Mouse (Mus musculus): ENCODE measurements around the gene Psmd11. TPM values are rescaled to one million over a fixed set of nuclear protein-coding genes. Genes with fewer than 3 reads are reported as not detected.

The Psmd11 gene
- polyA plus RNA-seq, 1 experiment from 2014 or later, result 293 TPM

DNA sequence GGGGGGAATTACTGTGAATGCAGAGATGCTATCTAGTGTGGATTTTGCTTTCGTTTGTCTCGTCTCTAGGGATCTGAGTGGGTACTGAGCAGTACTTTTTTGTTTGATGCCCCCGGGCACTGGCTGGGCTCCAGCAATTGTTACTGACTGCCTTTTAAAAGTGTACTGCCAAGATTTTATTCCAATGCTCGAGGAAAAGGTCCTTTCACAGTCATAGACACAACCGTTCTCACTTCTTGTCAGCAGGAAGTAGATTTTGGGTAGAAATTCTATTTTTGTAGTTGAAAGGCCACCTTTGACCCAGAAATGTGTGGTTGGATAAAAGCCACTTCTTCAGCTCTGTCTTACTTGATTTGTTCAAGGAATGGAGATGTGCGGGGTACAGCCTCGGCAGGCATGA is 85.4 kb downstream of the Psmd11 start:
- 45% methylated on average over 7 of the region's 7 CpGs for WGBS
- no peak overlapping the region for H3K4me3 ChIP-seq
- H3K27ac ChIP-seq (replicated peaks), result no peak overlapping the region
- peaks cover 43% of the 10 kb centered on the region for H3K4me1 ChIP-seq (replicated peaks)
- no peak for ATAC-seq (ENCODE audit: low read depth)
- H3K36me3 ChIP-seq, result no peaks in the 10 kb centered on the region
- no peak overlapping the region for H3K4me2 ChIP-seq
- H3K27me3 ChIP-seq, result peaks cover 17% of the 10 kb centered on the region
- no peak overlapping the region for H3K9ac ChIP-seq
- H3K9me3 ChIP-seq, result no peaks in the 10 kb centered on the region

GRCm38 (mm10) chr11:80515346-80515745 is 86.9 kb downstream of the Psmd11 start:
- ATAC-seq (ENCODE audit: low read depth), result no peak
- H3K27ac ChIP-seq (replicated peaks), result no peak overlapping the region

DNA sequence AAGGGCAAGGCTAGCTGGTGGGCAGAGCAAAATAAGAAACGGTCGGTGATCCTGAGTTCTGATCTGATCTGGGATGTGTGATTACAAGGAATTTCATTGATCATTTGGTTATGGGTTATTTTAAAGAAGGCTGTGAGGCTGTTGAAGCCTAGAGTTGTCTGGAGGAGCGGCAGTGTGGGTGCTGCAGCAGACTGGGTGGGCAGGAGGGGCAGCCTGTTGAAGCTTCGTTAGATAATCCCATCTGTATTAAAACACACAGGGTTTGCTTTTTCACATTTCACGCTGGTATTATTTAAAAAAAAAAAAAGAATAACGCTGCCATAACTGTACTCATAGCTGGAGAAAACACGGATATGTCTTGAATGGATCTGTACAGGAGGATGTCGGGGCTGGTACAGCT is 87.5 kb downstream of the Psmd11 start:
- no peak overlapping the region for H3K4me2 ChIP-seq
- H3K36me3 ChIP-seq, result no peaks in the 10 kb centered on the region
- no peak overlapping the region for H3K27ac ChIP-seq (replicated peaks)
- no peak overlapping the region for H3K9ac ChIP-seq
- no peak for ATAC-seq (ENCODE audit: low read depth)
- no peaks in the 10 kb centered on the region for H3K9me3 ChIP-seq
- H3K4me3 ChIP-seq, result no peak overlapping the region
- H3K27me3 ChIP-seq, result peaks cover 8% of the 10 kb centered on the region; the same call in 1 of the 2 replicates
- 89% methylated on average over 8 of the region's 8 CpGs for WGBS
- H3K4me1 ChIP-seq (replicated peaks), result peaks cover 48% of the 10 kb centered on the region

More at GRCm38 (mm10) chr11:80515346-80515745, 86.9 kb downstream of the Psmd11 start:
- H3K9ac ChIP-seq, result no peak overlapping the region
- peaks cover 14% of the 10 kb centered on the region for H3K27me3 ChIP-seq
- H3K9me3 ChIP-seq, result no peaks in the 10 kb centered on the region
- WGBS, result 45% methylated on average over 1 of the region's 1 CpGs
- peaks cover 48% of the 10 kb centered on the region for H3K4me1 ChIP-seq (replicated peaks)
- H3K36me3 ChIP-seq, result no peaks in the 10 kb centered on the region
- H3K4me2 ChIP-seq, result no peak overlapping the region
- H3K4me3 ChIP-seq, result no peak overlapping the region

- no peaks in the 10 kb centered on the region for H3K36me3 ChIP-seq
- H3K9me3 ChIP-seq, result no peaks in the 10 kb centered on the region
- 0 out of 2 replicates have a peak overlapping the region, but pooled peaks have one; percentile 3 for H3K4me2 ChIP-seq
- WGBS, result 12% methylated on average over 9 of the region's 9 CpGs
- peak; percentile 94 for ATAC-seq (ENCODE audit: low read depth)
- no peak overlapping the region for H3K4me3 ChIP-seq
- peak overlapping the region; percentile 34 for H3K9ac ChIP-seq
- H3K27ac ChIP-seq (replicated peaks), result peak overlapping the region; percentile 83
- H3K27me3 ChIP-seq, result 0 out of 2 replicates have a peak, but pooled peaks cover 3% of the 10 kb centered on the region
- H3K4me1 ChIP-seq (replicated peaks), result peaks cover 33% of the 10 kb centered on the region
Observed at GRCm38 (mm10) chr11:80518421-80519367, 90.3 kb downstream of the Psmd11 start.

- no peak for ATAC-seq (ENCODE audit: low read depth)
- H3K27ac ChIP-seq (replicated peaks), result no peak overlapping the region
- WGBS, result 63% methylated on average over 2 of the region's 2 CpGs
- H3K27me3 ChIP-seq, result 0 out of 2 replicates have a peak, but pooled peaks cover 3% of the 10 kb centered on the region
- H3K9ac ChIP-seq, result no peak overlapping the region
- H3K4me1 ChIP-seq (replicated peaks), result peaks cover 24% of the 10 kb centered on the region
- H3K9me3 ChIP-seq, result no peaks in the 10 kb centered on the region
- no peak overlapping the region for H3K4me3 ChIP-seq
- H3K36me3 ChIP-seq, result no peaks in the 10 kb centered on the region
- no peak overlapping the region for H3K4me2 ChIP-seq
Observed at GRCm38 (mm10) chr11:80521148-80521547, 92.7 kb downstream of the Psmd11 start.

Other genes starting within 250 kb of the Psmd11 start
- 3.6 and 4.2 TPM in 2 replicates for gene Rnf135, start 244.8 kb upstream of the Psmd11 start, polyA plus RNA-seq (2015; fragmentation: Nextera tagmentation; extraction: Ambion mirVana)
- gene Rhot1, start 219.6 kb upstream of the Psmd11 start, polyA plus RNA-seq (2015; fragmentation: Nextera tagmentation; extraction: Ambion mirVana), result 76.2 and 80.0 TPM in 2 replicates
- gene Rhbdl3, start 127.7 kb upstream of the Psmd11 start, polyA plus RNA-seq (2015; fragmentation: Nextera tagmentation; extraction: Ambion mirVana), result 16.3 and 16.6 TPM in 2 replicates
- gene 5730455P16Rik, start 50.6 kb upstream of the Psmd11 start, polyA plus RNA-seq (2015; fragmentation: Nextera tagmentation; extraction: Ambion mirVana), result 30.4 and 33.4 TPM in 2 replicates
- gene Zfp207, start 45.3 kb upstream of the Psmd11 start, polyA plus RNA-seq (2015; fragmentation: Nextera tagmentation; extraction: Ambion mirVana), result 217 and 226 TPM in 2 replicates
- gene Cdk5r1, start 48.4 kb downstream of the Psmd11 start, polyA plus RNA-seq (2015; fragmentation: Nextera tagmentation; extraction: Ambion mirVana), result 87.8 and 95.6 TPM in 2 replicates

All from neural tube, embryonic 13.5 days (tissue).